8 mouse cellular contexts compared by ENCODE assay signal in genomic region chr8:126944781-126945691, GRCm38 (mm10). TPM values are rescaled to one million over a fixed set of nuclear protein-coding genes. Genes with fewer than 3 reads are reported as not detected.
A peak's percentile ranks its signal among the peaks of the same experiment; 100 is the strongest.
DNase-seq lines count a peak whose midpoint lies in the region; ATAC-seq and TF ChIP-seq lines count a peak whose summit lies in the region.

No protein-coding gene starts in this region.

- H3K9ac ChIP-seq in heart, adult 2 months (ENCODE audit: low read depth, low read length): peak overlapping the region; percentile 82
- peak overlapping the region; percentile 95 for H3K9ac ChIP-seq in embryonic facial prominence, embryonic 13.5 days
- H3K9ac ChIP-seq in hindbrain, embryonic 12.5 days: peak overlapping the region; percentile 94
- peak overlapping the region; percentile 87 for H3K9ac ChIP-seq in midbrain, embryonic 11.5 days (ENCODE audit: low read length)

- H3K27ac ChIP-seq in heart, adult 2 months: peak overlapping the region; percentile 89
- H3K27ac ChIP-seq in embryonic facial prominence, embryonic 13.5 days: peak overlapping the region; percentile 90
- peak overlapping the region; percentile 82 for H3K27ac ChIP-seq in hindbrain, embryonic 12.5 days
- peak overlapping the region; percentile 67 for H3K27ac ChIP-seq in midbrain, embryonic 11.5 days (ENCODE audit: low read depth, low read length)
- peak overlapping the region; percentile 43; the same call in 1 of the 2 replicates for H3K27ac ChIP-seq in spleen, adult 2 months (ENCODE audit: insufficient read depth, low read length)

- H3K4me1 ChIP-seq in heart, adult 2 months (ENCODE audit: control insufficient read depth, insufficient read depth, low read length): peaks cover 7% of the 10 kb centered on the region
- peaks cover 20% of the 10 kb centered on the region for H3K4me1 ChIP-seq in embryonic facial prominence, embryonic 13.5 days
- H3K4me1 ChIP-seq in hindbrain, embryonic 12.5 days: peaks cover 19% of the 10 kb centered on the region
- peaks cover 11% of the 10 kb centered on the region for H3K4me1 ChIP-seq in midbrain, embryonic 11.5 days (ENCODE audit: control insufficient read depth, insufficient read depth, low read length)
- H3K4me1 ChIP-seq in spleen, adult 2 months (ENCODE audit: control insufficient read depth, insufficient read depth, insufficient read length): peaks cover 9% of the 10 kb centered on the region

- TF ChIP-seq EP300 in heart, adult 2 months (IDR thresholded peaks at IDR 0.05; ENCODE audit: insufficient read depth, low read depth, low read length): no peak

- WGBS in heart, adult 2 months: under 1% methylated on average over 46 of the region's 46 CpGs
- WGBS in embryonic facial prominence, embryonic 13.5 days: 1% methylated on average over 46 of the region's 46 CpGs
- 1% methylated on average over 46 of the region's 46 CpGs for WGBS in hindbrain, embryonic 12.5 days
- WGBS in midbrain, embryonic 11.5 days: under 1% methylated on average over 44 of the region's 46 CpGs
- WGBS in spleen, adult 2 months: under 1% methylated on average over 46 of the region's 46 CpGs

- TF ChIP-seq CTCF in heart, adult 2 months (IDR thresholded peaks at IDR 0.05): no peak
- no peak for TF ChIP-seq CTCF in spleen, adult 2 months (IDR thresholded peaks at IDR 0.05; ENCODE audit: extremely low read depth, insufficient read depth, insufficient read length, insufficient replicate concordance)

- H3K36me3 ChIP-seq in heart, adult 2 months (ENCODE audit: control insufficient read depth, insufficient read depth, low read length): peaks cover 15% of the 10 kb centered on the region
- peaks cover 21% of the 10 kb centered on the region for H3K36me3 ChIP-seq in embryonic facial prominence, embryonic 13.5 days
- peaks cover 16% of the 10 kb centered on the region; the same call in 1 of the 2 replicates for H3K36me3 ChIP-seq in hindbrain, embryonic 12.5 days
- H3K36me3 ChIP-seq in midbrain, embryonic 11.5 days (ENCODE audit: control insufficient read depth, insufficient read depth, low read length): no peaks in the 10 kb centered on the region
- peaks cover 5% of the 10 kb centered on the region; the same call in 1 of the 2 replicates for H3K36me3 ChIP-seq in spleen, adult 2 months (ENCODE audit: control insufficient read depth, insufficient read depth, low read length)

- ATAC-seq in embryonic facial prominence, embryonic 13.5 days (ENCODE audit: insufficient number of reproducible peaks, insufficient read depth, low FRiP score, low TSS enrichment, low read depth): peak; percentile 52; the same call in 1 of the 2 replicates
- peak; percentile 76 for ATAC-seq in hindbrain, embryonic 12.5 days (ENCODE audit: low FRiP score)
- ATAC-seq in midbrain, embryonic 11.5 days (ENCODE audit: low FRiP score): peak; percentile 80

- peak overlapping the region; percentile 94 for H3K4me2 ChIP-seq in embryonic facial prominence, embryonic 13.5 days
- peak overlapping the region; percentile 84 for H3K4me2 ChIP-seq in hindbrain, embryonic 12.5 days (replicated peaks)
- H3K4me2 ChIP-seq in midbrain, embryonic 11.5 days: peak overlapping the region; percentile 92

- H3K27me3 ChIP-seq in heart, adult 2 months (ENCODE audit: control insufficient read depth, insufficient read depth, low read length): no peaks in the 10 kb centered on the region
- no peaks in the 10 kb centered on the region for H3K27me3 ChIP-seq in embryonic facial prominence, embryonic 13.5 days
- no peaks in the 10 kb centered on the region for H3K27me3 ChIP-seq in hindbrain, embryonic 12.5 days
- H3K27me3 ChIP-seq in midbrain, embryonic 11.5 days (ENCODE audit: control insufficient read depth, insufficient read depth, low read length): no peaks in the 10 kb centered on the region
- H3K27me3 ChIP-seq in spleen, adult 2 months (ENCODE audit: control insufficient read depth, insufficient read depth, low read length): no peaks in the 10 kb centered on the region

- peaks cover 11% of the 10 kb centered on the region for H3K79me2 ChIP-seq in heart, adult 2 months (replicated peaks; ENCODE audit: control insufficient read depth, insufficient read depth, low read length)

- H3K4me3 ChIP-seq in heart, adult 2 months: peak overlapping the region; percentile 88
- peak overlapping the region; percentile 92 for H3K4me3 ChIP-seq in embryonic facial prominence, embryonic 13.5 days
- H3K4me3 ChIP-seq in hindbrain, embryonic 12.5 days: peak overlapping the region; percentile 89
- peak overlapping the region; percentile 88 for H3K4me3 ChIP-seq in midbrain, embryonic 11.5 days (ENCODE audit: low read depth, low read length)
- peak overlapping the region; percentile 67 for H3K4me3 ChIP-seq in spleen, adult 2 months (ENCODE audit: extremely low read depth, insufficient read depth, insufficient read length)

- H3K9me3 ChIP-seq in embryonic facial prominence, embryonic 13.5 days: no peaks in the 10 kb centered on the region
- H3K9me3 ChIP-seq in hindbrain, embryonic 12.5 days (replicated peaks): no peaks in the 10 kb centered on the region
- no peaks in the 10 kb centered on the region for H3K9me3 ChIP-seq in midbrain, embryonic 11.5 days (ENCODE audit: control insufficient read depth, low read length)

- intact Hi-C loops in heart, adult 2 months (cut with DNase I): loop anchor here (1.0 kb wide), 1 partner anchor 26 kb away; the partner anchor contains the start of gene Rbm34
- intact Hi-C loops in heart, postnatal 25 days (cut with DNase I): loop anchor here (5.0 kb wide), 1 partner anchor 523 kb away; the partner anchor contains the start of gene Coa6

- no peak for DNase-seq in heart, adult 2 months
- no peak for DNase-seq in heart, postnatal 25 days (ENCODE audit: low spot score)
- DNase-seq in adrenal gland, postnatal 25 days: peak; percentile 30
- peak; percentile 48 to 52 for DNase-seq in left cerebral cortex, adult 9 months (ENCODE audit: low spot score in 2 of 2)
- peak; percentile 96 for DNase-seq in midbrain, embryonic 11.5 days (ENCODE audit: low spot score, missing footprints)
- peak; percentile 17 to 18 for DNase-seq in spleen, adult 2 months (ENCODE audit: low read depth in 1 of 2, low spot score in 2 of 2)

- no peak for TF ChIP-seq POLR2A in heart, adult 2 months (IDR thresholded peaks at IDR 0.05; ENCODE audit: insufficient read depth, low read depth, low read length)
- TF ChIP-seq POLR2A in spleen, adult 2 months (IDR thresholded peaks at IDR 0.05; ENCODE audit: low read depth, low read length): no peak

RNA-seq across cellular contexts. Expression of gene Tomm20, which starts 0.6 kb away (rescaled TPM):
- total RNA-seq in heart, adult 2 months (2021): 10 to 100 TPM; 70.1 to 96.2 TPM
- 67.8 and 195 TPM in 2 replicates for polyA plus RNA-seq in heart, adult 2 months (2012; rRNA removed)
- total RNA-seq in heart, postnatal 25 days (2021): 10 to 100 TPM; 76.2 to 76.4 TPM
- total RNA-seq in adrenal gland, postnatal 25 days (2021): 162 and 189 TPM in 2 replicates
- polyA plus RNA-seq in embryonic facial prominence, embryonic 13.5 days (2015; fragmentation: Nextera tagmentation; extraction: Ambion mirVana): 180 and 207 TPM in 2 replicates
- 181 and 182 TPM in 2 replicates for polyA plus RNA-seq in hindbrain, embryonic 12.5 days (2016; fragmentation: Nextera tagmentation; extraction: Ambion mirVana)
- polyA plus RNA-seq in midbrain, embryonic 11.5 days (2014; fragmentation: Nextera tagmentation; extraction: Ambion mirVana): 239 and 240 TPM in 2 replicates
- polyA plus RNA-seq in spleen, adult 2 months (2012; rRNA removed): 346 and 417 TPM in 2 replicates

RNA-seq across cellular contexts. Expression of gene Rbm34, which starts 25.8 kb away (rescaled TPM):
- 1 to 10 TPM; 2.8 to 4.1 TPM for total RNA-seq in heart, adult 2 months (2021)
- polyA plus RNA-seq in heart, adult 2 months (2012; rRNA removed): 0.90 and 1.2 TPM in 2 replicates
- 1 to 10 TPM; 2.6 to 2.8 TPM for total RNA-seq in heart, postnatal 25 days (2021)
- 13.0 and 15.4 TPM in 2 replicates for total RNA-seq in adrenal gland, postnatal 25 days (2021)
- 25.3 and 31.7 TPM in 2 replicates for polyA plus RNA-seq in embryonic facial prominence, embryonic 13.5 days (2015; fragmentation: Nextera tagmentation; extraction: Ambion mirVana)
- 31.4 and 34.1 TPM in 2 replicates for polyA plus RNA-seq in hindbrain, embryonic 12.5 days (2016; fragmentation: Nextera tagmentation; extraction: Ambion mirVana)
- polyA plus RNA-seq in midbrain, embryonic 11.5 days (2014; fragmentation: Nextera tagmentation; extraction: Ambion mirVana): 32.0 and 38.4 TPM in 2 replicates
- polyA plus RNA-seq in spleen, adult 2 months (2012; rRNA removed): 2.6 and 3.0 TPM in 2 replicates

Comparison
In these comparisons a context has a peak if more than half of its experiments do, and no peak if none do; other contexts are left out.
1. DNase-seq: peak in adrenal gland, postnatal 25 days (single experiment), left cerebral cortex, adult 9 months (2 of 2), midbrain, embryonic 11.5 days (single experiment) and spleen, adult 2 months (2 of 2); none in heart, adult 2 months (0 of 2) and heart, postnatal 25 days (single experiment).
2. Peak in every context shown above with its lines, with median percentiles within 50 percentile points of each other: H3K27ac ChIP-seq, H3K4me3 ChIP-seq, H3K9ac ChIP-seq, ATAC-seq and H3K4me2 ChIP-seq.